Mouse (Mus musculus) forelimb bud, embryonic 11.5 days (tissue): ENCODE measurements around the gene Dnah8.
"Not testable (repeated sequence)": the region's sequence is repeated elsewhere in the genome, so short reads cannot be mapped to it uniquely, and the experiment has no call there.

Experiments
- DNase-seq: peaks from one replicate; pipeline ENCODE4 v3.0.0-alpha.2; 2012; ENCODE audit warnings: low read depth, low spot score

Gene Dnah8

DNA sequence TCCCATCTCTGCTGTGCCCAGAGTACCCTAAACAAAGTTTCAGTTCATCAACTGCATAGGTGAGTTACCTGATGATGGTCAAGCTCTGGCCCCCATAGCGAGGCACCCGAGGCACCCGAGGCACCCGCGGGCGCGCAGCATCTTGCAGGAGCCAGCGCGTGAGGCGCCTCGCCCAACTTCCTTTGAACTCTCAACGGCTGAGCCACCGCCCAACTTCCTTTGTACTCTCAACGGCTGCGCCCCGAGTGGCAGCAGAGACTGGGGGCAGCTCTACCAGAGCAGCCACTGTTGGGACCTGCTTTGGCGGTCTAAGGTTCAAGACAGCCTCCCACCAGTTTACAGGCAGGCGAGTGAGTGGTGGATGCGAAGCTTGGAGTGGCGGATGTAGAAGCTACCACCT lies at the start of gene Dnah8:
Gene Dnah8 (plus strand): TSS at position 223 of the 400 bp plus-strand sequence.
- not testable (repeated sequence) for DNase-seq

DNA sequence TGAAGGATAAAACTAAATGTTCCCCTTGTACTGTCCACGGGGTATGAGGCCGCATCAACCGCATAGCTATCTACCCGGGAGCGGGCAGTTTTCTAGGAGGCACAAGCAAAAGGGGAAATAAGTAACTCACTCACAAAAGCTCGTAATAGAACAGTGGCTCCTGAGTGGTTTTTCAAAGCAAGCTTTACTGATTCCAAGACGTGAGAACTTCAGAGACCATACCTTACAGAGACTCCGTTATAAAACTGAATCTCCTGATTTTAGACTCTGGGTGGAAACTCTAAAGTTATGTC lies 49.4 kb upstream of the Dnah8 start:
- no peak for DNase-seq

DNA sequence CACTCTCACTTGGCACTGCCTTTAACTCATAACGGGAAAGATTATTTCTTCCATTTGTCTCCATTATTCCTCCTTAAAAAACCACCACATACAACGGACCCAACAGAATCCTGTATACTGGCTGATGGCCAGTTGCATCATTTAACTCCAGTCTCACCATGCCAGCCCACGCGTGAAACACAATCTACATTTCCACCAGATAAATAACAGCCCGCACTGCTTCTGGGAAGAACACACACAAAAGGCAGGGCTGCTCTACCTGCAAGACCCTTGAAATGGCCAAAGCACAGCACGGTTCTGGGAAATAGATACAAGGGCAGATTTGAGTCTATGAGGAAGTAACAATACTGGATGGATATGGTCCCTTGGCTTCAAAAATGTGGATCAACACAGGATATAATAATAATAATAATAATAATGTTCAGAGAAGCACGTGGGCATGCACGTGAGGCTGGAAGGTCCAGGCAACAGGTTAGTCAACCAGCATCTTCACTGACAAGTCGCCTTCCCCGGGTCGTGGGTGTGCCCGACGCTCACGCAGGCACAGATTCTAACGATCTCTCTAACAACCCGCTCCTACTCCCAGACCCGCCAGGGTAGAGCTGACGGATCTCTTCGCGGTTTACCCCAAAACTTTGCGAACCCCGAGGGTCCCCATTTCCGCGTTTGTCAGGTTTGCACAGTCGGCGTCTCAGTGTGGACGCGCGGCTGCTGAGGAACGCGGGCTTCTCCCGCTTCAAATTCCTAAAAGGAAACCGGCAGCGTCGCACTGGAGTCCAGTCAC lies 48.8 kb upstream of the Dnah8 start:
- DNase-seq: peak; percentile 51

DNA sequence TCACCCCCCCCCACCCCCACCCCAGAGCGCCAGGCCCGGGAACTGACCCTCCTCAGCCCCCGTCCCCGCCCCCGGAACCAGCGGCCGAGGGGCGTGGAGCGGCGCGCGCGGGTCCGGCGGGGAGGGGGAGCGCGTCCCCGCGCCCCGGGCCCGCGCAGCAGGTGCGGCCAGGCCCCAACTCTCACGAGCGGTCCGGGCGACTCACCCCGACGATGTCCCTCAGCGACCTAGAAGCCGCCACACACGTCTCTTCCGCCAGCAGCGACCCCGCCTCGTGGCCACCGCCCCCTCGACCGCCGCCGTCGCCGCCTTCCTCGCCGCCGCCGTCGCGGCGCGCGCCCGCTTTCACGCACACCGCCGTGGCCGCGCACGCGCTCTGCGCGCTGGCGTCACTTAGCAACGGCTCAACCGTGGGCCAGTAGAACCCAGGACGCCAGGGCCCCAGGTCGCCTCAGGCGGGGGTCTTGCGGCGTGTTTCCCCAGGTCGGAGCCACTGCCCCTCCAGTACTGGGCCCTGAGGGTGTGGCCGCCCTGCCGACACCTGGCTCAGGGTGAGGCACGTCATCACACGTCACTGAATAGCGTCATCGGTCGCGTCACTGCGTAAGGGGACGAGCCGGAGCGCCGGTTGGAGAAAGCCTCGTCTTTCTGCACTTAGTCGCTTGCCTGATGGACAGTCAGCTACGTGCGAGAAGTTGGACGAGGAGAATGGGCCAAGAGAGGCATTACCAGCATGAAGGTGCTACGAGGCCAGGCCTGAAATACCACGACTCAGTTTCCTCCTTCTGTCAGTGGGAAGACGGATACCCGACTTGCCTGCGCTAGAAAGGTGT lies 48.0 kb upstream of the Dnah8 start, which contains the start of gene Btbd9:
Gene Btbd9 (minus strand): TSS at position 548 of the 833 bp plus-strand sequence.
- DNase-seq: peak; percentile 95

DNA sequence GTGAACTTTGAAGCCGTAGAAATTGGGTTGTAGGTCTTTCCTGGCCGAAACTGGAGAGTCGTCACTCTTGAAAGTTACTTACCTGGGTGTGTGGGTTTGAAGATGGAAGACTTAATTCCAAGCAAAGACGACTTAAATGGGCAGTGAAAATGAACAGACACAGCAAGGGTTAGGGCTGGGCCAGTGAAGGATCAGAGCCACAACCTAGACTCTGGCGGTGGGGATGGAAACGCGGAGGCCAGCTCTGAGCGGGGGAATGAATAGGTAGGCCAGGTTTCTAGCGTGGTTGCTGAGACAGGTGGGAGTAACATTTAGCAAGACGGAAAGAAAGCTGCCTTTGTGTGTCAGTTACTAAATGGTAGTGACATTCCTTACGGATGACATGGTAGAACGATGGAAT lies 47.2 kb upstream of the Dnah8 start:
- no peak for DNase-seq

DNA sequence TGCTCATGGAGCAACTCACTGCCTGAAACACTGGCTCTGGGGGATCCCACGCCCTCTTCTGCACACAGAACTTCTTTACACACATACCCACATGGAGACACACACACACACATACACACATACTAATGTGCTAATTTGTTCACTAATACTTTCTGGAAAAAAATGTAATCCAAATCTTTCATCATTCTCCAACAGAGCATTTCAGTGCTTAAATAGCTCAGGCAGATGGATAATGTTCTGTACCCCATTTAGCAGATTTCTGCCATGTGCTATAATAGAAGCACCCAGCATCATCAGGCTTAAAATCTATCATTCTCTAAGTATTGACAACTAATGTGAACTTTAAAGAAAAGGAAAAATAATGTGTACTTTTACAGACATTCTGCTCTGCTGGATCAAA lies 43.4 kb upstream of the Dnah8 start:
- no peak for DNase-seq

DNA sequence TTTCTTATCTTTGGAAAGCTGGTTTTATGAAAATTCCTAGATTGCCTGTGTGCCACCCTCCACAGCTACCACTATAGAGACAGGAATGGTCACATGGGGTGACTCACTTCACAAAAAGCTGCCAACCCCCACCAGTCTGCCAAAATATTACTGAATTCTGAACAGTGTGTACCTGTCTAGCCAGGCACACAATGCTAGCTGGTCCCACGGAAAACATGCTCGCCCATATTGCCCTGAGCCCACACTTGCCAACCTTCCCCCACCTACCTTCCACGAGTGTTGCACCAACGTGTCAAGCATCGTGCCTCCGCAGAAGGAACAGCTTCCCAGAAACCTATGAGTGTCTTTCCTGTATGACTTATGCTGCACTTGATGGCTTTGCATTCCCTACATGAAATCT lies 43.0 kb upstream of the Dnah8 start:
- DNase-seq: no peak

DNA sequence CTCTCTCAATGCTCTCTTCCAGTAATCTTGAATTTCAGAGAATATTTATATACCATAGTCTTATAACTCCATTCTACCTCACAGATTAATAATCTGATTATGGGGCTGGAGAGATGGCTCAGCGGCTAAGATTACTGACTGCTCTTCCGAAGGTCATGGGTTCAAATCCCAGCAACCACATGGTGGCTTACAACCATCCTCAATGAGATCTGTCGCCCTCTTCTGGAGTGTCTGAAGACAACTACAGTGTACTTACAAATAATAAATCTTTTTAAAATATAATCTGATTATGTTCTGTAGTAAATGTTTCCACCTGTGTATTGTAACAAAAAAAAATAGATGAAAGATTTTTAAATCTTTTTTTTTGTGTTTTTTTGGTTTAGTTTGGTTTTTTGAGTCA lies 41.8 kb upstream of the Dnah8 start:
- no peak for DNase-seq

DNA sequence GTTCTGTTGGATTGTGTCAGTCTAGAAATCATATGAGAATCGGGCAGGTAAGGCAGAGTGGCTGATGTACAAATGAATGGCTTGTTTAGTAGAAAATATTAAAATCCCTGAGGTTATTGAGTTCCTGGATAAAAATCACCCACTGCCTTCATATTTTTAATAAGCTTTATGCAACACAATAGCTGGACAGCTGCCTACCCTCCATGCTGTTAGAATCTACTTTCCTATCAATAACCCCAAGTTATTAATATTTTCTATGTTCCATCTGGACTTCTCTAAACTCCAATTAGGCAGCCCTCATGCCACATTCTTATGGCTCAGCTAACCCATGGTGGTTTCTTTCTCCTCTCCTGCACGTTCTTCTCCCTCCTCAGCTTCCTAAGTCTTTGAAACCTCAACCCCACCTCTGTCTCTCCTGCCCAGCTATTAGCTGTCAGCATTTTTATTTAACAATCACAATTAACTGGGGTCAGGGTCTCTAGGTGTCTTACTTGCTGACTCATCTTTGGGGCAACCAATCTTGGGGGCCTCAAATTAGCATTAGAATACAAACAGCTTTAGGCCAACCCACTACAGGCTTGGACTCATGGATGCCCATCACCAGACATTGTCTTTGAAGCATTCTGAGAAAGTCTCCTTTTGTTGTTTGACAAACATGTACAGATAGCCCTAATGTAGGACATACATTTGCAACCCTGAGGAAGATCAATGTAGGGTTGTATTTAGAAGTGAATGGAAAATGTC lies 40.7 kb upstream of the Dnah8 start:
- DNase-seq: no peak

DNA sequence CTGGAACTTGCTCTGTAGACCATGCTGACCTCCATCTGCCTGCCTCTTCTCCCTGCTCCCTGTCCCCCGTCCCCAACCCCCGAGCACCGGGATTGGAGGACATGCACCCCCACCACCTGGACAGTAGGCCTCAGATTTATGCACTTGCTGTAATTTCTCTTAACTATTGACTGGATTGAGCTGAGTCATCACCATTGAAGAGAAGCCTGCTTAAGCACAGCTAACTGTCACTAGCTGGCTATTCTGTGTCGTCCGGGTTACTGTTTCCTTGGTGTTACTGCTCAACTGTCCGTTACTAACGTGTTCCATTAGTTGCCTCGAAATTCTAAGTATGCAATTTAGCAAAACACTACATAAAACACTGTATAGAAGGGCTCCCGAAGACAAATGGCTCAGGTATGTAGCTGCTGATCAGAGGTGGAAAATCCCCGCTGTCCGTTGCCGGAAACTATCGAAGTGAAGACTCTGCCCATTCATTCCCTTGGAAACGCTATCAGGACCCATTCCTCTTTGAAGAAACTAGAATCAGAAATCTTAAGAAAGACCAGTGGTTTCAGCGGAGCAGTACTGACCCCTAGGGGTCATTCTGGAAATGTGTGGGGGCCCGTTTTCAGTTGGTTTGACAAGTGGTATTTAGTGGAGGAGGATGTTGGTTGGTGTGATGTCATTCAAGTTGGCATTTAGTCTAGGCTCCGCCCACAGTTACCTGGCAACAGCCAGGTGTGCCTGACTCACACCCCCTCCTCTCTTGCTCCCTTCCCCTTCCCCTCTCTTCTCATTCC lies 33.5 kb upstream of the Dnah8 start:
- DNase-seq: peak; percentile 76

DNA sequence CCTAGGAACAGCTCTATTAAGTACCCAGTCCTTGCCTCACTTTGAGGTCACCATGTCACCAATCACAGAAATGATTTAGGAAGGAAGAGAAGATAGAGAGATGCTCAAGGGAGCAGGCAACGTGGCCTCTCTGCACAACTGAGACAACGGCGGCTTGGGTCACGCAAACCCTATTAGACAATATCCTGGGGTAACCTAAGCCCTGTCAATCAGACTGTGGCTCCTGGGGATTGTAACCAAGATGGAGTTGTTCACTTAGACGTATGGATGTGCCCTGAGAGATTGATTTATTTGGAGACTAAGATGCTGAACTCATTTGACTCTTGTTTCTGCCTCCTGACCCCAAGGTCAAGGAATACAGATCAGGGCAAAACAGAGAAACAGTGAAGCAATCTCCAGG lies 29.7 kb upstream of the Dnah8 start:
- DNase-seq: no peak

DNA sequence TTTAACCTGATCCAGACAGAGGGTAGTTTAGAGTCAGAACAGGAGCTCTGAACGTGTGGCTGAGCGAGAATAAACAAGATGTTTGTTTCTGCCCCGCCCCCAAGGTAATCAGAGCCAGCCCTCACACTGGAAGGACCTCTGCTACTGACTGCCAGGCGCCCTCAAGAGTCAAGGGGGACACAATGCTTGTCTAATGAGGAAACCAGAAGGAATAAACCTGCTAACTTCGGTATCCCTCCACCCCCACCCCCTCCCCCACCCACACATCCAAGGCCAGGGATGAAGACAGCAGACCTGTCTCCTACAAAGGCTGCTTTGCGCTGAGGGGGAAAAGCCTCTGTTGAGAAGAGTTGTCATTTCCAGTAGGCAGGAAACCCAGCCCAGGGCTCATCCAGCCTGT lies 29.3 kb upstream of the Dnah8 start:
- DNase-seq: no peak

DNA sequence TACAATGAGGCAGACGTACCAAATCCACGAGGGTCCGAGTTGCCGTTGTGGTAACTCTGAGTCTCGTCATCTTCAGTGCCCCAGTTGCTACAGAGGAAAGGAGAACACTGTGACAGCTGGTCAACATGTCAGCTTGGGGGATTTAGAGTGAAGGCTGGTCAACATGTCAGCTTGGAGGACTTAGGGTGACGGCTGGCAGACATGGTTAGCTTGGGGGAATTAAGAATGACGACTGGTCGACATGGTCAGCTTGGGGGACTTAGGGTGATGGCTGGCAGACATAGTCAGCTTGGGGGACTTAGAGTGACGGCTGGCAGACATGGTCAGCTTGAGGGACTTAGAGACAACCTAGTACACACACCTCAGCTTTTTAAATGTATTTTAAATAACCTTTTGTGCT lies 26.4 kb upstream of the Dnah8 start:
- DNase-seq: no peak

DNA sequence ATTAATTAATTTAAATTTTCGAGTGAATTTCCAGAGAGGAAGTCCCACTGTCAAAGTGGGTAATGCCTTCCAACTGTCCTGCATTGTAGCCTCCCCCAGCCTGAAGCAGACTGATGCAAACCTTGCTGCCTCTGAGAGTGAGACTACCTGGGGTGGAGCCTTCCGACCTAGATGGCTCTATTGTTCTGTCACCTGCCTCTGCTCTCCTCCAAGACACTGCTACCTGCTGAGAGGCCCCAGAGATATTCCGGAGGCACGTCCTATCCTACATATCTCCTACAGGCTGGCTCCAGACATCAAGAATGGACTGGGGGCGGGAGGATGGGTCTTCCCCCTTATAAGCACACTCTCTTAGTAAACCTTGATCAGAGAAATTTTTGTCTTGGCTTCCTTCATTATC lies 25.9 kb upstream of the Dnah8 start:
- DNase-seq: no peak

DNA sequence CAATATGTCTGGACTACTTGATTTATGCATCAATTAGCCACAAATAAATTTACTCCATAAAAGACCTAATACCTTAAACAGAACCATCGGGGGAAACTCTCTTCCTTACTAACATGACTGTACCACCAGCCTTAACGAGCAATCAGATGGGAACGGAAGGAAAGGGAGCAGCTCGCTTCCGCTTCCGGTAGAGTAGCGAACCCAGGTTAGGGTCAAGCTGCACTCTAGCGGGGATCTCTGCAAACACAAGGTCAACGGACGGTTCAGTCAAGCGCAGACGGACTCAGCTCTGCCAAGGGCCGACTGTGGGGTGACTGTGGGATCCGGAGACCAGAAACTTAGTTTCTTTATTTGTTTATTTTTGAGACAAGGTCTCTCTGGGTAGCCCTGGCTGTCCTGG lies 22.0 kb upstream of the Dnah8 start:
- DNase-seq: no peak

DNA sequence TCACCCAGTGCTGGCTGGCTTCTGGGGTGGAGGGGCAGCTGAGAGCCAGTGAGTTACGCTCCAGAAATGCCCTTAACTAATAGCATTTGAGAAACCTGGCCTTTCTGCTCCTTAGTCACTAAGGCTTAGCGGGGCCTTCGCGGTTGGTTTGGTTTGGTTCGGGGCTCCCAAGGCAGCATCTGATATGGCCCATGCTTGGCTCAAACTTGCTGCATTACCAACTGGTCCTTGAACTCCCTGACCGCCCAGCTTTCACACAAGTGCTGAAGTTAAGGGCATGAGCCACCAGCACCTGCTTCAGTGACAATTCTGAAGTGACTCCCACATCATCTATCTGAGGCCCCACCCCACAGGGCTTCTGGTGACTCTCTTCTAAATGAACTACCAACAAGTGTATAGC lies 19.9 kb upstream of the Dnah8 start:
- DNase-seq: no peak

DNA sequence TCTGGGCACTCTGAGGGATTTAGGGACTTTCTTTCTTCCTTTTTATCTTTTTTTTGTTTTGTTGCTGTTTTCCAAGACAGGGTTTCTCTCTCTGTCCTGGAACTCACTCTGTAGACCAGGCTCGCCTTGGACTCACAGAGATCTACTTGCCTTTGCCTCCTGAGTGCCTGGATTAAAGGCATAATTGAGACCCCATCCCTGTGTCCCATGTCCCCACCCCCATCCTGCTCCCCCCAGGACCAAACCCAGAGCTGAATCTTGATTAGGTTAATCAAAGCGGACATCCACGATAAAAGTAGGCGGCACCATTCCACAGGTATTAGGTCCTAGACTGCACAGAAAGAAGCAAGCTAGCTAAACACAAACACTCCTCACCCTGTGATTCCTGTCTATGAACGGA lies 19.2 kb upstream of the Dnah8 start:
- no peak for DNase-seq

DNA sequence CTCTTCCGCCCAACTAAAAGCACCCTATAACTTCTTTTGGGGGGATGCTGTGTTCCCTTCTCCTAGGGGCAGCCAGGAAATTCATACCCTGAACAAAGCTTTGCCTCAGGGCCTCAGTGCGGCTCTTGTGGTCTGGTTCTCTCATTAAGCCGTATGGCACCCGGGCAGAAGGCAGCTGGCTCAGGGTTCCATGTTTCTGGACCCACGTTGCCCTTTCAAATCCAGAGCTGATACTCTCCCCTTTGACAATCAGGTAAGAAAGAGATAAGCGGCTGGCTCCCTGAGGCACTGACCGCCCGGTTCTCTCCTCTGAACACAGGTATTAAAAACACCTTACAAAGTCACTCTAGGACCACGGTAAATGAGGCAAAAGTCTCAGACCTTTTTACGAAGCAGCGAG lies 17.9 kb upstream of the Dnah8 start:
- DNase-seq: no peak

DNA sequence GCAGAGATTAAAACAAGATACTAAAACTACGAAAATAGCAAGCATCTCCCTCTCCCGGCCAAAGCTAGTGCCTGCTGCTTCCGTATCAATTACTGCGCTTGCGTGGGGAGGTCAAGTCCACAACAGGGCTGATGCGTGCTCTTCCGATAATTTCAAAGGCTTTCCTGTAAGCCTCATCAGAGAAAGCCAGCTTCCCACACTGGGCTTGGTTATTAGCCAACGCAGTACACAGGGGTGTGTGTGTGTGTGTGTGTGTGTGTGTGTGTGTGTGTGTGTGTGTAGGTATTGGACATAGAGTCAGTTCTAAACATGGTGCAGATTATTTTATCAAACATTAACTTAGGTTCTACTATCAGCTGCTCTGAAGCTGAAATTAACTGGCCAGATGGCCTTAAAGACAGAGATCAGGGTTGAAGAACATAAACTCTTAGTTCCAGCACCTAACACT lies 17.5 kb upstream of the Dnah8 start:
- DNase-seq: no peak

DNA sequence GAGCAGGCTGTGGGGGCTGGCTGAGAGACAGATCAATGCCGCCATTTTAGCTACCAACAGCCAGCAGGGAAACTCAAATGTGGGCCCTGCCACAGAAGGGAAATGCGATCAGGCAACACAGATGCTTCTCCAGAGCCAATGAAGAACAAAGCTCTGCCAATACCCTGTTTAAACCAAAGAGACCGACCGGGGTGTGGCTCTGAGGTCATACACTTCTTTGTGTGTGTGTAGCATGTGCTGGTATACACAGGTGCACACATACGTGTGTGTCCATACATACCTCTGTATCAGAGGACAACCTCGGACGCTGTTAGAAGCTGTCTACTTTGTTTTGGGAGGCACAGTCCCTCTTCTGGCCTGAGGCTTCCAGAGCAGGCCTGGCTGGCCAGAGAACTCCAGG lies 16.8 kb upstream of the Dnah8 start:
- DNase-seq: no peak

DNA sequence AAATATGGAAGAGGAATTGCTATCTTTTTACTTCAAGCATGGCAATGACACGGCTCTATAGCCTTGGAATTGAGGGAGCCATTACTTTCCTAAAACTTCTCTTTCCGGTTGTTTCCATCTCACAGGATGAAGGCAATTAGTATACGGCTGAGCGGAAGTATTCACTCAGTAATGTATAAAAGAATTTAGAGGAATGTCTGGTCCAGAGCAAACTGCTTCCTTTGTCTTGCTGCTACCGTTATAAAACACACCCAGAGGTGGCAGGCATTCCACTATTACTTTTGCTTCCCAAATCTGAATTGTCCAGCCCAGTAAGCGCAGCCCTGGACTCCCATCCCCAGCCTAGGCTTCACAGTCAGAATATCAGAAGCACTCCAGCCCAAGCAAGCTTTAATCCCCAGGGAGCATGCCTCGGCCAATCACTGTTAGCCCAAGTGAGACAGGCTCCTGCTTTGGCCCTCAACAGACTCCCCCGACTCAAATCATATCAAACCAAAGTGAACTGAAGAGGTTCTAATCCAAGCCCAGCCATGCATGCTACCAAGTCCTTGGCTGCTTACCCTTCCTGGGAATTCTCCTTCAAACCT lies 16.2 kb upstream of the Dnah8 start:
- DNase-seq: no peak
